Mouse (Mus musculus) neural tube, embryonic 12.5 days (tissue): ENCODE data around the gene Bud13. TPM values are rescaled to one million over a fixed set of nuclear protein-coding genes. Genes with fewer than 3 reads are reported as not detected.
"Not testable (repeated sequence)": the region's sequence is repeated elsewhere in the genome, so short reads cannot be mapped to it uniquely, and the experiment has no call there.

Source experiments
- ATAC-seq: fragments of 200-750 bp; cut with Nextera tagmentation; 2 replicates; pipeline ENCODE4 v1.8.0; 2017; ENCODE audit warnings: low read depth, mild to moderate bottlenecking, moderate TSS enrichment, moderate library complexity; ENCODE audit not compliant: low FRiP score
- H3K27ac ChIP-seq: fragments of 300-500 bp; sonication (generic); 2 replicates; pipeline ENCODE4 v1.5.1; 2016
- H3K27me3 ChIP-seq: fragments of 300-500 bp; sonication (generic); replicated peaks from 2 replicates; pipeline ENCODE4 v1.6.1; 2016; ENCODE audit warnings: mild to moderate bottlenecking
- H3K36me3 ChIP-seq: fragments of 300-500 bp; sonication (generic); 2 replicates; pipeline ENCODE4 v1.6.1; 2016; ENCODE audit warnings: mild to moderate bottlenecking
- H3K4me1 ChIP-seq: fragments of 300-500 bp; sonication (generic); 2 replicates; pipeline ENCODE4 v1.6.1; 2016
- H3K4me2 ChIP-seq: fragments of 300-500 bp; sonication (generic); replicated peaks from 2 replicates; pipeline ENCODE4 v1.6.1; 2016; ENCODE audit warnings: mild to moderate bottlenecking
- H3K4me3 ChIP-seq: fragments of 300-500 bp; sonication (generic); 2 replicates; pipeline ENCODE4 v1.5.1; 2016
- H3K9ac ChIP-seq: fragments of 300-500 bp; sonication (generic); 2 replicates; pipeline ENCODE4 v1.6.1; 2016; ENCODE audit warnings: mild to moderate bottlenecking
- H3K9me3 ChIP-seq: fragments of 300-500 bp; sonication (generic); 2 replicates; pipeline ENCODE4 v1.6.1; 2016; ENCODE audit warnings: mild to moderate bottlenecking
- WGBS: fragments of 180-500 bp; shearing (Covaris S2); methylation state at CpG from one replicate; pipeline ENCODE4 v1.1.7; 2016; 5-methylcytosine and 5-hydroxymethylcytosine counted together
- polyA plus RNA-seq: library from polyadenylated mRNA; unstranded; fragments of >200 nt; fragmentation: Nextera tagmentation; extraction: Ambion mirVana; gene quantifications from 2 replicates; pipeline ENCODE4 v1.2.1, GENCODE M21; 2016

Bud13 gene
- polyA plus RNA-seq, 1 experiment from 2014 or later, result 20.4 TPM

DNA sequence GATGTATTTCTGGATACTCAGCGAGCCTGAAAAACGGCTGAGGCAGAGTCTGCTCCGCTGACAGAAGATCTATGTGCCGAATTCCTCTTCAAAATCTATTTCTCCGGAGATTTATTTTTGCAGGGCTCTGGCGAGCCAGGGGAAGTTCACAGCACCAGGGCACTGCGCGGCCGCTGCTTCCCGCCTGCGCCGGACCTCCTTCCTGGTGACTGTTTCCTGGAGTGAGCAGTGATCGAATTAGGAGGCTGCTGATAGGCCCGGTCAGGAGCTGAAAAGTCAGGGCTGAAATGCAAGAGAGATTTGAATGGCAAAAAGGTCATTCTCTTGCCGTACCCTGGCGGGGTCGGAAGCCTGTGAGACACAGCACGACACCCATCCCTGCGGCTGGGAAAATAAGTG lies 46.4 kb downstream of the Bud13 start:
- H3K9me3 ChIP-seq, result no peaks in the 10 kb centered on the region
- peak overlapping the region; percentile 72 for H3K27ac ChIP-seq
- peak overlapping the region; percentile 53 for H3K4me2 ChIP-seq
- peak overlapping the region; percentile 30 for H3K9ac ChIP-seq
- H3K36me3 ChIP-seq, result no peaks in the 10 kb centered on the region
- H3K4me1 ChIP-seq, result peaks cover 19% of the 10 kb centered on the region
- H3K4me3 ChIP-seq, result no peak overlapping the region
- ATAC-seq, result peak; percentile 51; the same call in 1 of the 2 replicates
- WGBS, result under 1% methylated on average over 19 of the region's 19 CpGs
- peaks cover under 1% of the 10 kb centered on the region; the same call in 1 of the 2 replicates for H3K27me3 ChIP-seq

DNA sequence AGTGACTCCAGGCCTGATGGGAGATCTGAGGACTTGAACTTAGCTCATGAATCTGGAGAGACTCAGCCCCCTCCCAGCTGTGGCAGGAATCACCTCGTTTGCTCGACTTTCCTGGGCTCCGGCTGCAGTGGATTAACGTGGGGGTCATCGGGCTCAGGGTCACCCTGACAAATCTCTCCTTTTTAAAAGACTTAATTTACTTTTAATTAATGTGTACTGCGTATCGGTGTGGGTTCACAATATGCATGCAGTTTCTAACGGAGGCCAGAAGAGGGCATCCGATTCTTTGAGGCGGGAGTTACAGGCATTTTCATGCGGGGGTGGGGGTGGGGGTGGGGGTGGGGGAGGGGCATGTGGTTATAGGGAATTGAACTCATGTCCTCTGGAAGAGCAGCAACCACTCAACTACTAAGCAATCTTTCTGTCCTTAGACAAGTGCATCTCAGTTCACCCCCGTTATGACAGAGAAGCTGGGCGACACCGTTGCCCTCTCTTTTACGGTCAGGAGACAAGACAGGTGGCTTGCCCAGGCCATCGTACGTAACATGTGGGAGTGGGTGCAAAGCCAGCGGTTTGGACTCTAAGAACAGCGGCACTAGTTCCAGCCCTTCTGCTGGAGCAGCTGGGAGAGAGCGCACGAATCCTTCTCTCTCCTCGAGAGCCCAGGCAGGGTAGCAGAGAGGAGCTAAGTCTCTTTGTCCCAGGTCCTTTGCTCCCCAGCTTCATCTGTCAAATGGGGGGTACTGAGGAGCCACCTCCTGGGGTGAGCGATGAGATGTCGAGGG lies 47.2 kb downstream of the Bud13 start:
- Histone ChIP-seq H3K9ac (no peak overlapping the region), H3K9me3 (no peaks in the 10 kb centered on the region), H3K4me2 (peak overlapping the region; percentile 53), H3K27me3 (peaks cover 8% of the 10 kb centered on the region), H3K36me3 (no peaks in the 10 kb centered on the region), H3K4me3 (no peak overlapping the region), H3K27ac (no peak overlapping the region), H3K4me1 (peaks cover 19% of the 10 kb centered on the region)
- ATAC-seq, result no peak
- 19% methylated on average over 24 of the region's 24 CpGs for whole genome bisulfite sequencing

DNA sequence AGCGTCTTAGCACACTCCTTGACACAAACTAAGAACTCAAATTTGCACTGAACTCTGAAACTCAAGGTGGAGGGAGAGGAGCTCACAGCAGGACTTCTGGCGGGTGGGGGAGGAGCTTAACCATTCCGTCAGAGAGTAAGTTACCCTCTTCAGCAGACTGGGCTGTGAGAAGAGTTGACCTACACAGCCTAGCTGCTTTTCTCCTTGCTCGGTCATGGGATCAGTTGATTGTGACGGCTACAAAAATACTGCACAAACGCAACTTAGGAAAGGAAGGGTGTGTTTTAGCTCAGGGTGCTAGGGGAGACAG lies 47.7 kb downstream of the Bud13 start:
- no peaks in the 10 kb centered on the region for H3K9me3 ChIP-seq
- no peak overlapping the region for H3K4me3 ChIP-seq
- peaks cover 19% of the 10 kb centered on the region for H3K4me1 ChIP-seq
- no peak overlapping the region for H3K27ac ChIP-seq
- WGBS, result 57% methylated on average over 6 of the region's 6 CpGs
- ATAC-seq, result no peak
- H3K9ac ChIP-seq, result no peak overlapping the region
- H3K4me2 ChIP-seq, result no peak overlapping the region
- H3K36me3 ChIP-seq, result no peaks in the 10 kb centered on the region
- H3K27me3 ChIP-seq, result peaks cover 9% of the 10 kb centered on the region

DNA sequence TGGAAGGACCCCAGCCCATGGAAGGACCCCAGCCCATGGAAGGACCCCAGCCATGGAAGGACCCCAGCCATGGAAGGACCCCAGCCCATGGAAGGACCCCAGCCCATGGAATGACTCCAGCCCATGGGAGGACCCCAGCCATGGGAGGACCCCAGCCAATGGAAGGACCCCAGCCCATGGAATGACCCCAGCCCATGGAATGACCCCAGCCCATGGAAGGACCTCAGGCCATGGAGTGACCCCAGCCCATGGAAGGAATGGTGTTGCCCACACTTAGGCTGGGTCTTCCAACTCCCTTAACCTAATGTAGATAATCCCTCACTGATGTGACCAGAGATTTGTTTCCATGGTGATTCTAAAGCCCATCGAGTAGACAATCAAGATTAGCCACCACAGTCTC lies 48.5 kb downstream of the Bud13 start:
- Histone ChIP-seq H3K27me3 (peaks cover 9% of the 10 kb centered on the region), H3K4me2 (no peak overlapping the region)

DNA sequence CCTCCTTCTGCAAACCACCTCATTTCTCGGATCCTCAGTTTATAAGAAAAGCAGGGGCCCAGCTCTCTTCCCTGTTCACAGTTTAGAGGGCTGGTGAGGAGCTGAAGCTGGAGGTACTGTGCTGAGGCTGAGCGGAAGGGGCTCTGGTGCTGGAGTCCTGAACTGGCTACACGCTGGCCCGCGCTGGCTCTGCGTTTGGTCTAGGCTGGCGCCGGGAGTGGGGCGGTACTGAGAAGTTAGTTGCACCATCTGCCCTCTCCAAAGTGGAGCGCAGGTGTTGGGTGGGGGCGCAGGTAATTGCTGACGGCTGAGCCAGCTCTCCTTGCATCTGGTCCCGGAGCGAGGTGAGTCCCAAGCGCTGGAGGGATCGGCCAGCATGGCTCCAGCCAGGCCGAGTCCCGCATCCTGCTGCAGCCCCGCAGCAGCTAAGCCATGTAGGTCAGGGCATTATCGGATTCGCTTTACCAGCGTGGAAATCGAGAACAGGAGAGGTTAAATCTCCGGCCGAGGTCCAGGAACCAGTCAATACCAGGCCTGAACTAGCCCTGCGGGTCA lies 51.7 kb downstream of the Bud13 start:
- Histone ChIP-seq H3K9me3 (no peaks in the 10 kb centered on the region), H3K4me1 (peaks cover 19% of the 10 kb centered on the region), H3K9ac (no peak overlapping the region), H3K4me3 (no peak overlapping the region), H3K27ac (no peak overlapping the region), H3K4me2 (no peak overlapping the region), H3K36me3 (no peaks in the 10 kb centered on the region), H3K27me3 (peaks cover 9% of the 10 kb centered on the region)
- no peak for ATAC-seq
- 38% methylated on average over 26 of the region's 26 CpGs for WGBS

More for the DNA sequence above, 48.5 kb downstream of the Bud13 start:
- Histone ChIP-seq H3K9ac (no peak overlapping the region), H3K27ac (no peak overlapping the region), H3K4me3 (no peak overlapping the region), H3K36me3 (no peaks in the 10 kb centered on the region), H3K9me3 (no peaks in the 10 kb centered on the region), H3K4me1 (peaks cover 19% of the 10 kb centered on the region)
- WGBS, result 95% methylated on average over 1 of the region's 1 CpGs
- no peak for ATAC-seq

DNA sequence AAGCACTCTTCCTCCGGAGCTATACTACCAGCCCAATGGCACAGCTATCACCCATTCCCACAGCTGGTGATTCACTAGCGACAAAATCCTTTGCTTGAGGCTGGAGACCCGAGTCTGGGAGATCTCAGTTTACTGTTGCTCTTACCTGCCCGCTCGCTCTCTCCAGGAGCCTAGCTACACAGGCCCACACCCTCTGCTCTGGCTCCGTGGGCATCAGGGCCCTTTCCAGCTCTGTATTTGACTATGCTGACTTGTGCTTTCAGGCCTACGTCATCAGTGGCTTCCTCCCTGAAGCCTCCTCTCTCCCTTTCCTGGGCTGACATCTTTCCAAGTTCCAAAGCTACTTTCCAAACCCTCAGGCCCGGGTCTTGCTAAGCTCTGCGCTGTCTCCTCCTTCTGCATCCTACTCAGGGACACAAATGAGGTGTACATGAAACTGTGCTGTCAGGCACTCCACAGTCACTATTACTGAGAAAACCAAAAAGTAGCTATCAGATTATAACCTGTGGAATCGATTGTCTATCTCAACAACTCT lies 52.7 kb downstream of the Bud13 start:
- Histone ChIP-seq H3K9ac (no peak overlapping the region), H3K4me3 (no peak overlapping the region), H3K36me3 (no peaks in the 10 kb centered on the region), H3K4me2 (no peak overlapping the region), H3K27me3 (peaks cover 9% of the 10 kb centered on the region), H3K9me3 (no peaks in the 10 kb centered on the region), H3K4me1 (peaks cover 17% of the 10 kb centered on the region), H3K27ac (no peak overlapping the region)
- ATAC-seq, result no peak
- 80% methylated on average over 10 of the region's 10 CpGs for WGBS

DNA sequence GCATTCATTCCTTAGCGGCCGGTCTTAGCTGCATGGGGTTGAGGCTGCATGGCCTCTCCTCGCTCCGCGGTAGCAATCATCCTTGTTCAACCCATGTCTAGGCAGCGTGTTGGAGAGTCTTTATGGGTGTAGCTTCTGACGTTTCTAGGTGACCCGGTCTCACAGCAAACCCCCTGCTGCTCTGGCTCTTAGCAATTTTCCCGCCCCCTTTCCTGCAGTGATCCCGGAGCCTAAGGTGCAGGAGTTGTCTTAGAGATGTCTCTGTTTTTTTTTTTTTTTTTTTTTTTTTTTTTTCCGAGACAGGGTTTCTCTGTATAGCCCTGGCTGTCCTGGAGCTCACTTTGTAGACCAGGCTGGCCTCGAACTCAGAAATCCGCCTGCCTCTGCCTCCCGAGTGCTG lies 53.5 kb downstream of the Bud13 start:
- H3K27ac ChIP-seq, ATAC-seq, H3K27me3 ChIP-seq, H3K4me2 ChIP-seq, H3K9ac ChIP-seq, H3K4me3 ChIP-seq, H3K9me3 ChIP-seq, H3K36me3 ChIP-seq: not testable (repeated sequence)
- H3K4me1 ChIP-seq, result peaks cover 17% of the 10 kb centered on the region
- 70% methylated on average over 13 of the region's 14 CpGs for WGBS

DNA sequence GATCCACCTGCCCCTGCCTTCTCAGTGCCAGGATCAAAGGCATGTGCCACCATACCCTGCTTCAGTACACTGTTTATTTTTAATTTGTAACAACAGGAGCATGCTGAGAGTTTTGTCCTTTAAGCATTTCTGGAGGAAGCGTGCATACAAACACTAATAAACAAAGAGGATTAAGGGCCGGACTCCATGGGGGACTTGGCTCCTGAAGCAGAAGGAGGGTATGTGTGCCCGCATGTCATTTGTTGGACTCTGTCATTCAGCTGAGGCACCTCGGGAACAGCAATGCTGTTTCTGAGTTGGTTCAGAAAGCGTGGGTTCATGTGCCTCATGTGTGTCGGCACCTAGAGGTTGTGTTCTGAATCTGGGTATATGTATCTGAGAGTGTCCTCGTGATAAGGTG lies 54.5 kb downstream of the Bud13 start:
- no peak overlapping the region for H3K4me3 ChIP-seq
- no peaks in the 10 kb centered on the region for H3K36me3 ChIP-seq
- H3K27ac ChIP-seq, result no peak overlapping the region
- no peak overlapping the region for H3K9ac ChIP-seq
- peaks cover 17% of the 10 kb centered on the region for H3K4me1 ChIP-seq
- H3K9me3 ChIP-seq, result no peaks in the 10 kb centered on the region
- 70% methylated on average over 7 of the region's 7 CpGs for WGBS
- ATAC-seq, result no peak
- peaks cover 9% of the 10 kb centered on the region for H3K27me3 ChIP-seq
- no peak overlapping the region for H3K4me2 ChIP-seq

DNA sequence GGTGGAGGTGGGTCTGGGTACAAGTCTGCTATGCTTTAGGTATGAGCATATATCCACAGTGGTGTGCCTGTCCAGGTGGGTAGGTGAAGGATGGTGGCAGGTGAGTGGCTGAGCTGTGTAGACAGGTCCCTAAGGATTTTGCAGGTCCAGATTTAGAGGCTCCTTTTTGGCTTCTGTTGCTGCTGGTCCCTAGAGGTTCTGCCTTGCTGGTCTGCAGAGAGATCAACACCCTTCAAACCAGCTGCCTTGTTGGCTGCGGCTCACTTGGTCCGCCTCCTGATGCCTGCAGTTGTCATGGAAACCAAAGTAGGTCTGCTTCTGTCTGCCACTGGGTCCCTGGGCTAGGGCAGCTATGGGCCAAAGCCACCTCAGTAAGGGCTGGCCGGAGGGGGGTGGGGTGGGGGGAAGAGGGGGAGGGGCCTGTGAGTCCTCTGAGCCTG lies 55.1 kb downstream of the Bud13 start:
- Histone ChIP-seq H3K9me3 (no peaks in the 10 kb centered on the region), H3K4me3 (no peak overlapping the region), H3K27me3 (peaks cover 9% of the 10 kb centered on the region), H3K4me1 (peaks cover 17% of the 10 kb centered on the region), H3K9ac (no peak overlapping the region), H3K4me2 (no peak overlapping the region), H3K27ac (no peak overlapping the region), H3K36me3 (no peaks in the 10 kb centered on the region)
- peak; percentile 80 for ATAC-seq
- WGBS, result 6% methylated on average over 3 of the region's 3 CpGs

DNA sequence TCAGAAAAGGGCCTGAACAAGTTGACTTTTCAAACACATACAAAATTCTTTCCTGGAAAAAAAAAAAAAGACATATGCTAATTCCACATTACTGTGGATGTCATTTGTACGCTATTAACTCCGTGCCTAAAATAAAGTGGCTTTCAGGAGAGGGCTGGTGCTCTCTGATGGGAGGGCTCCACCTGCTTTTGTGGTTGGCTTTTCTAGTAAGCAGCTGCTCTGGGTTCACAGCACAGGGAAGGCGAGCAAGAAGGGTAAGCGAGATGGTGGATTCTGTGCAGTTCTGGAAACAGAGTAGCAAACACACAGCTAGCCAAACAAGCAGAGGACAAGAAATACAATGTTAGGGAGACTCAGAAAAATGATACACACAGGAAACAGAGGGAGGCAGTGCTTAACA lies 55.6 kb downstream of the Bud13 start:
- Histone ChIP-seq H3K9me3 (no peaks in the 10 kb centered on the region), H3K27ac (no peak overlapping the region), H3K4me2 (no peak overlapping the region), H3K36me3 (no peaks in the 10 kb centered on the region), H3K9ac (no peak overlapping the region), H3K4me1 (peaks cover 17% of the 10 kb centered on the region), H3K4me3 (no peak overlapping the region), H3K27me3 (peaks cover 9% of the 10 kb centered on the region)
- WGBS, result 19% methylated on average over 4 of the region's 4 CpGs
- 0 out of 2 replicates have a peak, but pooled peaks have one; percentile 37 for ATAC-seq

DNA sequence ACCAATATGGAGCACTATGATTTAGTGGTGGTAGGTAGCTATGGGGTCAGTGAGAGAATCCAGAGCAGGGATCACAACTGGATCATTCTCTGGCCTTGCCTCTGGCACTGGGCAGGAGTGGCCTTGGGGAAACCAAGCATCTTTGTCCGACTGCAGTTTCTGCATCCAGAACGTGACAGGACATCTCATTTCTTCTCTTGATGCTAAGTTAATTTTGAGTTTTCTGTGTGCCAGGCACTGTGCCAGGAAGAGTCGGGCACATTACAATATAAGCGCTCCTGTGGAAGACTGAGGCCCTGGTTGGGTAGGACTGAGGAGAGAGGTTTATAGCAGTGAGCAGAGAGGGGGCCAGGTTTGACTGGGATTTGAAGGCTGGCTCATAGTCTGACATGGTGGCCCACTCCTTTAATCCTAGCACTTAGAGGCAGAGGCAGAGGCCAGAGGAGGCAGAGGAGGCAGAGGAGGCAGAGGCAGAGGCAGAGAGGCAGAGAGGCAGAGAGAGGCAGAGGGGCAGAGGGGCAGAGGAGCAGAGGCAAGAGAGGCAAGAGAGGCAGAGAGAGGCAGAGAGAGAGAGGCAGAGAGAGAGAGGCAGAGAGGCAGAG lies 56.3 kb downstream of the Bud13 start:
- no peak for ATAC-seq
- 85% methylated on average over 4 of the region's 4 CpGs for WGBS
- Histone ChIP-seq H3K9me3 (no peaks in the 10 kb centered on the region), H3K4me2 (no peak overlapping the region), H3K9ac (no peak overlapping the region), H3K27ac (no peak overlapping the region), H3K36me3 (no peaks in the 10 kb centered on the region), H3K4me3 (no peak overlapping the region), H3K27me3 (peaks cover 9% of the 10 kb centered on the region), H3K4me1 (peaks cover 17% of the 10 kb centered on the region)

DNA sequence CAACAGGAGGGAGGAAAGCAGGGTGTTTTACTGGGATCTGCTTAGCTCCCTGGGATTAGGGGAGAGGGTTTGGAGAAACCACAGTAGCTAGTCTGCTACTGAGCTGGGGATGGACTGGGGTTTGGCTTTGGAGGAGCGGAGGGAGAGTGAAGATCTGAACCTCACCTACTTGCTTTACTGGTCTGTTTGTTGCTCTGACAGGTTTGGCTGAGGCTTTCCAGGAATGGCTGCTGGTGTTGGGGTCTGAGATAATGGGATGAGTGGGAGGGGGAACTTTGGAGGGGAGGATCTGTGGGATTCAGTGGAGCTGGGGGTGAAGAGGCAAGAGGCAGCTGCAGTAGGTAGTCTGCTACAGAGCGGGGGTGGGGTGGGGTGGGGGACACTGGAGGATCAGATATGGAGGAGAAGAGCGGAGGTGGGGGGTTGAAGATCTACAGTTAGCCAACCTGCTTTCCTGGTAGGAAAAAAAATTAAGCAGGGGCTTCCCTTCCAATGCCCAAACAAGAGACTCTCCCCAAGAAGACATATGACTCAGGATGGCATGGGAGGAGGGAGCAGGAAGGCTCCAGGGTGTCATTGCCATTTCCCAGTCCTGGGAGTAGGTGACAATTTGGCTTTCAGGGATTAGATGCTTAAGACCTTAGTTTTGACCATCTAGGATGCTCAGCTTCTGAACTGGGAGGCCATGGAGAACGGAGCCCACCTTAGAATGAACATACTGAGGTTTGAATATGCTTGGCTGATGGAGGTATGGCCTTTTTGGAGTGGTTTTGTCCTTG lies 63.3 kb downstream of the Bud13 start:
- 86% methylated on average over 4 of the region's 4 CpGs for WGBS
- Histone ChIP-seq H3K4me3 (no peak overlapping the region), H3K9ac (no peak overlapping the region)

More for the DNA sequence above, 63.3 kb downstream of the Bud13 start:
- no peak for ATAC-seq
- Histone ChIP-seq H3K36me3 (no peaks in the 10 kb centered on the region), H3K4me2 (no peak overlapping the region), H3K9me3 (no peaks in the 10 kb centered on the region), H3K4me1 (peaks cover 4% of the 10 kb centered on the region; the same call in 1 of the 2 replicates), H3K27ac (no peak overlapping the region), H3K27me3 (no peaks in the 10 kb centered on the region)
